Mouse (Mus musculus) adrenal gland, adult 2 months (tissue): ENCODE measurements around the gene Gipc3. TPM values are rescaled to one million over a fixed set of nuclear protein-coding genes. Genes with fewer than 3 reads are reported as not detected.

ENCODE experiments used
- microRNA-seq, 2 experiments: library from miRNA; unstranded; fragments of <30 nt; microRNA quantifications; one replicate each; pipeline ENCODE4 v1.2.0; 2021
- polyA plus RNA-seq: library from polyadenylated mRNA; depleted of rRNA; stranded (reverse); fragments of >200 nt; gene quantifications from 2 replicates; pipeline ENCODE4 v1.2.3, GENCODE M21; 2012; rRNA removed
- total RNA-seq, 2 experiments: library from RNA; stranded (reverse); gene quantifications; 2 replicates each; pipeline ENCODE4 v1.2.3; 2021

The Gipc3 gene
- total and polyA plus RNA-seq, 3 experiments, result 2.9 to 10.3 (median 3.2) TPM

Small RNA genes lying within 50 kb of the gene (microRNA-seq; reads per million reads assigned to microRNA genes)
- 0.22 to 0.41 reads per million in 2 experiments for gene Mir6913

Other genes with a start within 250 kb of the Gipc3 start
Only the 30 nearest of the 33 such genes appear.
- 10 to 100 TPM; 62.9 to 80.9 TPM for gene Zbtb7a, start 208.0 kb downstream of the Gipc3 start, total RNA-seq
- gene Zbtb7a, start 208.0 kb downstream of the Gipc3 start, polyA plus RNA-seq, result 150 and 158 TPM in 2 replicates
- gene Pias4, start 175.3 kb downstream of the Gipc3 start, total RNA-seq, result 10 to 100 TPM; 27.3 to 29.8 TPM
- gene Pias4, start 175.3 kb downstream of the Gipc3 start, polyA plus RNA-seq, result 41.4 and 48.6 TPM in 2 replicates
- gene Eef2, start 166.6 kb downstream of the Gipc3 start, total RNA-seq, result 1,000 to 10,000 TPM; 1,393 to 1,508 TPM
- 1,342 and 1,424 TPM in 2 replicates for gene Eef2, start 166.6 kb downstream of the Gipc3 start, polyA plus RNA-seq
- gene Dapk3, start 160.3 kb downstream of the Gipc3 start, total RNA-seq, result 10 to 100 TPM; 74.6 to 76.7 TPM
- gene Dapk3, start 160.3 kb downstream of the Gipc3 start, polyA plus RNA-seq, result 100 and 127 TPM in 2 replicates
- gene 4930442H23Rik, start 159.4 kb downstream of the Gipc3 start, total RNA-seq, result not detected
- 0.12 TPM in 1 of 2 replicates, not detected in the other for gene 4930442H23Rik, start 159.4 kb downstream of the Gipc3 start, polyA plus RNA-seq
- not detected for gene Nmrk2, start 141.2 kb downstream of the Gipc3 start, total RNA-seq
- gene Nmrk2, start 141.2 kb downstream of the Gipc3 start, polyA plus RNA-seq, result not detected in 2 replicates
- gene Atcay, start 112.4 kb downstream of the Gipc3 start, total RNA-seq, result 1 to 10 TPM; 2.4 to 3.8 TPM
- 1.4 and 1.6 TPM in 2 replicates for gene Atcay, start 112.4 kb downstream of the Gipc3 start, polyA plus RNA-seq
- 10 to 100 TPM; 12.6 to 14.1 TPM for gene Zfr2, start 110.1 kb downstream of the Gipc3 start, total RNA-seq
- gene Zfr2, start 110.1 kb downstream of the Gipc3 start, polyA plus RNA-seq, result 38.7 and 47.5 TPM in 2 replicates
- under 1 TPM; 0.69 to 0.73 TPM for gene Matk, start 90.3 kb downstream of the Gipc3 start, total RNA-seq
- gene Matk, start 90.3 kb downstream of the Gipc3 start, polyA plus RNA-seq, result 0.86 and 1.0 TPM in 2 replicates
- 100 to 1,000 TPM; 123 to 131 TPM for gene Mrpl54, start 76.3 kb downstream of the Gipc3 start, total RNA-seq
- gene Mrpl54, start 76.3 kb downstream of the Gipc3 start, polyA plus RNA-seq, result 193 and 221 TPM in 2 replicates
- 100 to 1,000 TPM in 1 of 2 experiments, 10 to 100 TPM in 1; 83.5 to 121 TPM for gene Apba3, start 76.3 kb downstream of the Gipc3 start, total RNA-seq
- gene Apba3, start 76.3 kb downstream of the Gipc3 start, polyA plus RNA-seq, result 165 and 188 TPM in 2 replicates
- gene Tjp3, start 51.7 kb downstream of the Gipc3 start, total RNA-seq, result under 1 TPM; 0.41 to 0.92 TPM
- 0.52 and 0.72 TPM in 2 replicates for gene Tjp3, start 51.7 kb downstream of the Gipc3 start, polyA plus RNA-seq
- gene Pip5k1c, start 50.3 kb downstream of the Gipc3 start, total RNA-seq, result 10 to 100 TPM; 34.3 to 44.6 TPM
- 71.0 and 72.8 TPM in 2 replicates for gene Pip5k1c, start 50.3 kb downstream of the Gipc3 start, polyA plus RNA-seq
- 10 to 100 TPM; 32.6 to 40.3 TPM for gene Cactin, start 22.2 kb downstream of the Gipc3 start, total RNA-seq
- 35.5 and 37.4 TPM in 2 replicates for gene Cactin, start 22.2 kb downstream of the Gipc3 start, polyA plus RNA-seq
- 10 to 100 TPM; 33.2 to 45.4 TPM for gene Tbxa2r, start 14.5 kb downstream of the Gipc3 start, total RNA-seq
- gene Tbxa2r, start 14.5 kb downstream of the Gipc3 start, polyA plus RNA-seq, result 137 and 154 TPM in 2 replicates
- 10 to 100 TPM; 81.6 to 89.9 TPM for gene Hmg20b, start 7.2 kb upstream of the Gipc3 start, total RNA-seq
- gene Hmg20b, start 7.2 kb upstream of the Gipc3 start, polyA plus RNA-seq, result 272 and 280 TPM in 2 replicates
- 10 to 100 TPM; 15.3 to 16.5 TPM for gene Mfsd12, start 14.2 kb upstream of the Gipc3 start, total RNA-seq
- 69.3 and 77.4 TPM in 2 replicates for gene Mfsd12, start 14.2 kb upstream of the Gipc3 start, polyA plus RNA-seq
- 1 to 10 TPM; 1.2 to 3.6 TPM for gene 4930404N11Rik, start 22.6 kb upstream of the Gipc3 start, total RNA-seq
- 9.7 and 12.4 TPM in 2 replicates for gene 4930404N11Rik, start 22.6 kb upstream of the Gipc3 start, polyA plus RNA-seq
- gene Fzr1, start 35.2 kb upstream of the Gipc3 start, total RNA-seq, result 10 to 100 TPM; 40.7 to 45.0 TPM
- 95.6 and 103 TPM in 2 replicates for gene Fzr1, start 35.2 kb upstream of the Gipc3 start, polyA plus RNA-seq
- 10 to 100 TPM; 39.6 to 54.3 TPM for gene Dohh, start 41.2 kb upstream of the Gipc3 start, total RNA-seq
- gene Dohh, start 41.2 kb upstream of the Gipc3 start, polyA plus RNA-seq, result 125 and 132 TPM in 2 replicates
- 1 to 10 TPM; 1.8 to 2.5 TPM for gene Gm48551, start 41.2 kb upstream of the Gipc3 start, total RNA-seq
- 2.9 and 6.7 TPM in 2 replicates for gene Gm48551, start 41.2 kb upstream of the Gipc3 start, polyA plus RNA-seq
- gene Gm48552, start 45.7 kb upstream of the Gipc3 start, total RNA-seq, result 1 to 10 TPM in 1 of 2 experiments, not detected in 1; 1.4 TPM
- gene Gm48552, start 45.7 kb upstream of the Gipc3 start, polyA plus RNA-seq, result 2.5 and 4.4 TPM in 2 replicates
- 1 to 10 TPM; 1.4 to 1.6 TPM for gene Smim24, start 49.8 kb upstream of the Gipc3 start, total RNA-seq
- 4.5 and 5.4 TPM in 2 replicates for gene Smim24, start 49.8 kb upstream of the Gipc3 start, polyA plus RNA-seq
- gene Nfic, start 112.4 kb upstream of the Gipc3 start, total RNA-seq, result 100 to 1,000 TPM in 1 of 2 experiments, 10 to 100 TPM in 1; 80.8 to 126 TPM
- gene Nfic, start 112.4 kb upstream of the Gipc3 start, polyA plus RNA-seq, result 142 and 171 TPM in 2 replicates
- gene Celf5, start 139.4 kb upstream of the Gipc3 start, total RNA-seq, result under 1 TPM; 0.55 to 0.78 TPM
- 1.4 and 2.2 TPM in 2 replicates for gene Celf5, start 139.4 kb upstream of the Gipc3 start, polyA plus RNA-seq
- gene Ncln, start 153.1 kb upstream of the Gipc3 start, total RNA-seq, result 100 to 1,000 TPM; 111 to 123 TPM
- 562 and 856 TPM in 2 replicates for gene Ncln, start 153.1 kb upstream of the Gipc3 start, polyA plus RNA-seq
- gene S1pr4, start 156.9 kb upstream of the Gipc3 start, total RNA-seq, result 1 to 10 TPM in 1 of 2 experiments, under 1 TPM in 1; 0.98 to 1.6 TPM
- 3.5 and 3.6 TPM in 2 replicates for gene S1pr4, start 156.9 kb upstream of the Gipc3 start, polyA plus RNA-seq
- 1 to 10 TPM; 1.1 to 2.2 TPM for gene Gna15, start 181.0 kb upstream of the Gipc3 start, total RNA-seq
- 1.4 and 1.9 TPM in 2 replicates for gene Gna15, start 181.0 kb upstream of the Gipc3 start, polyA plus RNA-seq
- gene Gna11, start 201.9 kb upstream of the Gipc3 start, total RNA-seq, result 10 to 100 TPM; 76.6 to 86.0 TPM
- 122 and 124 TPM in 2 replicates for gene Gna11, start 201.9 kb upstream of the Gipc3 start, polyA plus RNA-seq
- 1,000 to 10,000 TPM; 1,028 to 1,195 TPM for gene Aes, start 216.2 kb upstream of the Gipc3 start, total RNA-seq
- gene Aes, start 216.2 kb upstream of the Gipc3 start, polyA plus RNA-seq, result 3,784 and 4,442 TPM in 2 replicates